Mouse (Mus musculus) intestine, postnatal 0 days (tissue): ENCODE measurements at regions not wholly inside any gene's neighbourhood (a gene's known extent, or its start where the extent isn't known, plus 50 kb on each side); places are given as distances from the start of the nearest gene placed in this dataset.

Experiments
- ATAC-seq: fragments of 200-750 bp; cut with Nextera tagmentation; 2 replicates; pipeline ENCODE4 v1.8.0; 2017; ENCODE audit warnings: mild to moderate bottlenecking, moderate TSS enrichment, moderate library complexity
- H3K27ac ChIP-seq: fragments of 300-500 bp; sonication (generic); 2 replicates; pipeline ENCODE4 v1.5.1; 2014; ENCODE audit warnings: mild to moderate bottlenecking, low read depth, low read length, moderate library complexity
- H3K27me3 ChIP-seq: fragments of 300-500 bp; sonication (generic); replicated peaks from 2 replicates; pipeline ENCODE4 v1.6.1; 2014; ENCODE audit warnings: low read length, mixed read lengths; ENCODE audit not compliant: control insufficient read depth, insufficient read depth
- H3K36me3 ChIP-seq: fragments of 300-500 bp; sonication (generic); 2 replicates; pipeline ENCODE4 v1.6.1; 2014; ENCODE audit warnings: mild to moderate bottlenecking, moderate library complexity; ENCODE audit not compliant: control insufficient read depth, insufficient read depth
- H3K4me1 ChIP-seq: fragments of 300-500 bp; sonication (generic); replicated peaks from 2 replicates; pipeline ENCODE4 v1.6.1; 2014; ENCODE audit warnings: antibody characterized with exemption, low read length, mixed read lengths; ENCODE audit not compliant: control insufficient read depth, insufficient read depth
- H3K4me2 ChIP-seq: fragments of 300-500 bp; sonication (generic); replicated peaks from 2 replicates; pipeline ENCODE4 v1.6.1; 2014; ENCODE audit warnings: low read depth, mild to moderate bottlenecking, moderate library complexity
- H3K4me3 ChIP-seq: fragments of 300-500 bp; sonication (generic); 2 replicates; pipeline ENCODE4 v1.5.1; 2014; ENCODE audit warnings: low read depth, low read length
- H3K9ac ChIP-seq: fragments of 300-500 bp; sonication (generic); 2 replicates; pipeline ENCODE4 v1.6.1; 2014; ENCODE audit warnings: mild to moderate bottlenecking, low read depth, low read length
- H3K9me3 ChIP-seq: fragments of 300-500 bp; sonication (generic); 2 replicates; pipeline ENCODE4 v1.6.1; 2016; ENCODE audit warnings: mixed run types; ENCODE audit not compliant: control insufficient read depth
- CTCF ChIP-seq: sonication (generic); IDR thresholded peaks from 2 replicates; pipeline ENCODE4 v1.5.1; 2016; ENCODE audit warnings: low read depth, mild to moderate bottlenecking, control low read depth, antibody characterized with exemption, moderate library complexity
- WGBS: fragments of 180-500 bp; shearing (Covaris S2); extraction: QIAGEN DNeasy Blood & Tissue Kit; methylation state at CpG from one replicate; pipeline ENCODE4 v1.1.7; 2014; 5-methylcytosine and 5-hydroxymethylcytosine counted together

- Histone ChIP-seq H3K27me3 (no peaks in the 10 kb centered on the region), H3K4me2 (peak overlapping the region; percentile 21; the same call in 1 of the 2 replicates), H3K4me3 (no peak overlapping the region), H3K27ac (no peak overlapping the region), H3K9ac (no peak overlapping the region), H3K4me1 (no peaks in the 10 kb centered on the region), H3K9me3 (no peaks in the 10 kb centered on the region), H3K36me3 (no peaks in the 10 kb centered on the region)
- no peak for ATAC-seq
- 26% methylated on average over 13 of the region's 13 CpGs for WGBS
- no peak for TF ChIP-seq CTCF
Observed at GRCm38 (mm10) chr16:76896305-76896704, 117.2 kb upstream of the Usp25 start.

GRCm38 (mm10) chr16:76895781-76896180, 117.7 kb upstream of the Usp25 start:
- TF ChIP-seq CTCF, result no peak
- WGBS, result 78% methylated on average over 5 of the region's 5 CpGs
- Histone ChIP-seq H3K4me2 (no peak overlapping the region), H3K27me3 (no peaks in the 10 kb centered on the region), H3K36me3 (no peaks in the 10 kb centered on the region), H3K4me3 (no peak overlapping the region), H3K4me1 (no peaks in the 10 kb centered on the region), H3K27ac (no peak overlapping the region), H3K9ac (no peak overlapping the region), H3K9me3 (no peaks in the 10 kb centered on the region)
- no peak for ATAC-seq

- Histone ChIP-seq H3K36me3 (no peaks in the 10 kb centered on the region), H3K4me1 (no peaks in the 10 kb centered on the region), H3K4me3 (no peak overlapping the region), H3K9me3 (no peaks in the 10 kb centered on the region), H3K9ac (no peak overlapping the region), H3K27ac (no peak overlapping the region; the same call in 1 of the 2 replicates), H3K27me3 (no peaks in the 10 kb centered on the region), H3K4me2 (no peak overlapping the region)
- ATAC-seq, result peak; percentile 92
- no peak for TF ChIP-seq CTCF
- 32% methylated on average over 2 of the region's 2 CpGs for WGBS
Observed at GRCm38 (mm10) chr16:76878576-76878975, 134.9 kb upstream of the Usp25 start.

- Histone ChIP-seq H3K4me2 (no peak overlapping the region), H3K27ac (no peak overlapping the region), H3K36me3 (no peaks in the 10 kb centered on the region), H3K27me3 (no peaks in the 10 kb centered on the region), H3K4me3 (no peak overlapping the region), H3K4me1 (no peaks in the 10 kb centered on the region), H3K9ac (no peak overlapping the region), H3K9me3 (no peaks in the 10 kb centered on the region)
- no peak for TF ChIP-seq CTCF
- no peak for ATAC-seq
- WGBS, result 92% methylated on average over 3 of the region's 3 CpGs
Observed at GRCm38 (mm10) chr16:76875397-76876018, 138.0 kb upstream of the Usp25 start.

- H3K4me3 ChIP-seq, result no peak overlapping the region
- 16% methylated on average over 4 of the region's 4 CpGs for WGBS
- ATAC-seq, result no peak
- no peaks in the 10 kb centered on the region for H3K9me3 ChIP-seq
- H3K27ac ChIP-seq, result no peak overlapping the region
- H3K4me2 ChIP-seq, result peak overlapping the region; percentile 6; the same call in 1 of the 2 replicates
- TF ChIP-seq CTCF, result no peak
- no peaks in the 10 kb centered on the region for H3K27me3 ChIP-seq
- no peaks in the 10 kb centered on the region for H3K36me3 ChIP-seq
- H3K4me1 ChIP-seq, result no peaks in the 10 kb centered on the region
- no peak overlapping the region for H3K9ac ChIP-seq
Observed at GRCm38 (mm10) chr16:76866465-76866802, 147.1 kb upstream of the Usp25 start.

DNA sequence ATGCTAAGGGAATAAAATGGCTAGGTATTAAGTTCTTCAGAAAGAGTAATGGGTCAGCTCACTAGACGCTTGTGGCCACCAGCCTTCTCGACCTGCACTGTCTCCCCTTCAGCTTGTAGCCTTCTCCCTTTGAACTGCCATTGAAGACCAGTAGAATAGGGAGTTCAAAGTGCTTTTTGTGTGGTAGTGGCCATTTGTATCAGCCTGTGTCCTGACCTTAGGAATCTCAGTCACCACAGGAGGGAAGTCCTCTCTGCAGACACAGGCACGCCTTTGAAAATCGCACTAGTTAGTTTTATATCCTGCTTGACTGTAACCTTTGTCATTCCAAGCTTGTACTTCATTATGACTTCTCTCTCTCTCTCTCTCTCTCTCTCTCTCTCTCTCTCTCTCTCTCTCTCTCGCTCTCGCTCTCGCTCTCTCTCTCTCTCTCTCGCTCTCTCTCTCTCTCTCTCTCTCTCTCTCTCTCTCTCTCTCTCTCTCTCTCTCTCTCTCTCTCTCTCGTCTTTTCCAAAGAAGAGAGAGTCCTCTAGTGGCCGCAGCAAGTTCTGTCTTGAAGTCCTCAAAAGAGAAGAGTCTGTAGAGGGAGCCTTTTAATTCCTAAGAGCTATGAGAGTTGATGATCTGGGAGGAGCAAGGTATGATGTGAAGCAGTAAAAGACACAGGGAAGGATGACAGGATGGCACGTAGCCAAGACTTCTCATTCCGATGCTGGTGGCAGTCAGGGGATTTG, 147.6 kb upstream of the Usp25 start:
- Histone ChIP-seq H3K4me2 (peak overlapping the region; percentile 32), H3K9ac (no peak overlapping the region), H3K4me1 (no peaks in the 10 kb centered on the region), H3K4me3 (no peak overlapping the region), H3K36me3 (no peaks in the 10 kb centered on the region), H3K27ac (peak overlapping the region; percentile 50; the same call in 1 of the 2 replicates), H3K27me3 (no peaks in the 10 kb centered on the region), H3K9me3 (no peaks in the 10 kb centered on the region)
- peak; percentile 83 for ATAC-seq
- TF ChIP-seq CTCF, result peak; percentile 72
- WGBS, result 25% methylated on average over 7 of the region's 12 CpGs
